In the genomic region with DNA sequence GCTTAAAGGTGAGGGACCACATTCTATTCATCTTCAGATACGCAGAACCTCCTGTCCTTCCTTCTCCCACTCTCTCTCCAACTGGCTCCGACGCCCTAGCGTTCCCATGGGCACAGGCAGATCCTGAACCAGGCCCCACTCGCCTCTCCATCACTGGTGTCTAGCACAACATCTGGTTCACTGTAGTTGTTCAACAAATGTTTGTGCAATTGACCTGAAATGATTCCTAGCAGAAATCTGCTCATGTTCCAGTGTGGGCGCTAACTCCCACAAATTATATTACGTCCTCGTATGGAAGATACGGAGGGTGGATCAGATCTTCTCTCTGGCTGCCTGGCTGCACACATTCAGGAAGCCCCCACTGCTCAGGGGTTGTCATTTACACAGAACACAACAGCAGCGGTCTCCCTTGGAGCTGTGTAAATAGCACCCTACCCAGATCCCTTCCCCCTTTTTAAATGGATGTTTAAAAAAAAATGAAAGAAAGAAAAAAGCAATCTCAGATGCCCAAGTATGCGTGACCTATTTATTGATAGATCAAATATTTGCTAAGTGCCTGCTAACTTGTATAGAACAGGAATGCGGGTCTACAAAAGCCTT, we compare ENCODE assay signal across 12 mouse cellular contexts.
A peak's percentile ranks its signal among the peaks of the same experiment; 100 is the strongest.
DNase-seq lines count a peak whose midpoint lies in the region; ATAC-seq and TF ChIP-seq lines count a peak whose summit lies in the region.
"Had no signal": no experiment of that assay in that cellular context is flagged by ENCODE, and none has a peak within 500 bp of the region (broad histone marks: within the 10 kb centered on the region; RNA-seq: fewer than 3 reads in every experiment).

No protein-coding gene starts in this region.

- no peaks in the 10 kb centered on the region for H3K27me3 ChIP-seq in cerebellum, adult 2 months (ENCODE audit: control insufficient read depth, insufficient read depth, low read length)
- H3K27me3 ChIP-seq in lung, embryonic 16.5 days (ENCODE audit: control insufficient read depth, insufficient read depth, low read depth, low read length) = no peaks in the 10 kb centered on the region
- H3K27me3 ChIP-seq in midbrain, postnatal 0 days (ENCODE audit: insufficient read depth, low read length) = no peaks in the 10 kb centered on the region
- H3K27me3 ChIP-seq: limb, embryonic 15.5 days had no signal

- intact Hi-C loops in heart, postnatal 36 days (cut with DNase I) = no loop called here
- intact Hi-C loops in heart, postnatal 14 days (cut with DNase I) = no loop called here

- no peaks in the 10 kb centered on the region for H3K36me3 ChIP-seq in lung, embryonic 16.5 days (ENCODE audit: control insufficient read depth, insufficient read depth, low read length)
- H3K36me3 ChIP-seq in midbrain, postnatal 0 days (ENCODE audit: insufficient read depth, low read length) = 0 out of 2 replicates have a peak, but pooled peaks cover 4% of the 10 kb centered on the region
- H3K36me3 ChIP-seq: limb, embryonic 15.5 days had no signal

- H3K4me1 ChIP-seq in cerebellum, adult 2 months (ENCODE audit: control insufficient read depth, insufficient read depth, low read length) = peaks cover 27% of the 10 kb centered on the region
- peaks cover 19% of the 10 kb centered on the region for H3K4me1 ChIP-seq in lung, embryonic 16.5 days (replicated peaks; ENCODE audit: control insufficient read depth, insufficient read depth, low read length)
- no peaks in the 10 kb centered on the region; the same call in 1 of the 2 replicates for H3K4me1 ChIP-seq in midbrain, postnatal 0 days (ENCODE audit: insufficient read depth, low read length)

- H3K4me3 ChIP-seq in cerebellum, adult 2 months (replicated peaks; ENCODE audit: insufficient read depth, low read depth, low read length) = no peak overlapping the region
- no peak overlapping the region for H3K4me3 ChIP-seq in lung, embryonic 16.5 days (ENCODE audit: low read length)
- H3K4me3 ChIP-seq in midbrain, postnatal 0 days (ENCODE audit: low read depth, low read length) = no peak overlapping the region
- H3K4me3 ChIP-seq: limb, embryonic 15.5 days had no signal

- H3K9ac ChIP-seq in lung, embryonic 16.5 days (ENCODE audit: low read length) = no peak overlapping the region
- H3K9ac ChIP-seq in midbrain, postnatal 0 days (replicated peaks; ENCODE audit: low read length, poor library complexity, severe bottlenecking) = no peak overlapping the region
- H3K9ac ChIP-seq: limb, embryonic 15.5 days had no signal

- no peak for TF ChIP-seq CTCF in cerebellum, adult 2 months (IDR thresholded peaks at IDR 0.05; ENCODE audit: borderline replicate concordance, insufficient read depth, low read depth, low read length)
- no peak for TF ChIP-seq CTCF in midbrain, postnatal 0 days (IDR thresholded peaks at IDR 0.05)

- DNase-seq in cerebellum, adult 2 months = no peak
- DNase-seq in cerebellum, postnatal 36 days = no peak
- DNase-seq in heart, postnatal 36 days = peak; percentile 17 to 25
- no peak for DNase-seq in heart, postnatal 14 days
- DNase-seq in lung, postnatal 25 days (ENCODE audit: low spot score) = no peak
- DNase-seq in midbrain, postnatal 0 days (ENCODE audit: low spot score) = no peak
- DNase-seq in frontal cortex, postnatal 10 days (ENCODE audit: low spot score in 2 of 2) = no peak
- DNase-seq: cerebellum, adult 18-20 months; spleen, adult 18-20 months; thymus, adult 2 months had no signal

- ATAC-seq in lung, embryonic 16.5 days (ENCODE audit: low read depth) = 0 out of 2 replicates have a peak, but pooled peaks have one; percentile 26
- 0 out of 2 replicates have a peak, but pooled peaks have one; percentile 31 for ATAC-seq in midbrain, postnatal 0 days (ENCODE audit: low FRiP score)

- no peak for TF ChIP-seq POLR2A in cerebellum, adult 2 months (IDR thresholded peaks at IDR 0.05; ENCODE audit: borderline replicate concordance, insufficient read depth, low read length)

- H3K9me3 ChIP-seq in lung, embryonic 16.5 days (ENCODE audit: control insufficient read depth, low read length) = no peaks in the 10 kb centered on the region
- H3K9me3 ChIP-seq in midbrain, postnatal 0 days (ENCODE audit: low read length) = no peaks in the 10 kb centered on the region
- H3K9me3 ChIP-seq: limb, embryonic 15.5 days had no signal

- 84% methylated on average over 12 of the region's 12 CpGs for WGBS in cerebellum, adult 2 months
- 61% methylated on average over 12 of the region's 12 CpGs for WGBS in lung, embryonic 16.5 days
- 72% methylated on average over 12 of the region's 12 CpGs for whole genome bisulfite sequencing in midbrain, postnatal 0 days

- H3K27ac ChIP-seq in cerebellum, adult 2 months (ENCODE audit: insufficient read depth, low read length) = peak overlapping the region; percentile 77
- H3K27ac ChIP-seq in lung, embryonic 16.5 days (ENCODE audit: low read length) = peak overlapping the region; percentile 54
- no peak overlapping the region for H3K27ac ChIP-seq in midbrain, postnatal 0 days (ENCODE audit: low read depth, low read length)
- H3K27ac ChIP-seq: limb, embryonic 15.5 days had no signal

- H3K4me2 ChIP-seq in lung, embryonic 16.5 days (ENCODE audit: low read depth, low read length) = no peak overlapping the region
- no peak overlapping the region for H3K4me2 ChIP-seq in midbrain, postnatal 0 days (ENCODE audit: low read depth, low read length, poor library complexity, severe bottlenecking)
- H3K4me2 ChIP-seq: limb, embryonic 15.5 days had no signal

Comparison
In these comparisons a context has a peak if more than half of its experiments do, and no peak if none do; other contexts are left out.
1. DNase-seq: peak in heart, postnatal 36 days (2 of 2); none in cerebellum, adult 2 months (0 of 2), cerebellum, postnatal 36 days (0 of 2), heart, postnatal 14 days (0 of 2), lung, postnatal 25 days (single experiment), midbrain, postnatal 0 days (single experiment) and frontal cortex, postnatal 10 days (0 of 2).